Mouse (Mus musculus): ENCODE data around the gene Mon1a. TPM values are rescaled to one million over a fixed set of nuclear protein-coding genes. Genes with fewer than 3 reads are reported as not detected.

Mon1a gene
- polyA plus RNA-seq, 1 experiment from 2014 or later, result 25.2 TPM

Other genes starting within 250 kb of the Mon1a start
- 30.4 and 32.6 TPM in 2 replicates for gene Slc38a3, start 218.6 kb upstream of the Mon1a start, polyA plus RNA-seq (2015; fragmentation: Nextera tagmentation; extraction: Ambion mirVana)
- gene Gnat1, start 208.4 kb upstream of the Mon1a start, polyA plus RNA-seq (2015; fragmentation: Nextera tagmentation; extraction: Ambion mirVana), result 1.2 and 1.4 TPM in 2 replicates
- gene Sema3f, start 177.7 kb upstream of the Mon1a start, polyA plus RNA-seq (2015; fragmentation: Nextera tagmentation; extraction: Ambion mirVana), result 11.0 and 14.9 TPM in 2 replicates
- gene Rbm5, start 117.2 kb upstream of the Mon1a start, polyA plus RNA-seq (2015; fragmentation: Nextera tagmentation; extraction: Ambion mirVana), result 294 and 303 TPM in 2 replicates
- gene Rbm6, start 14.9 kb upstream of the Mon1a start, polyA plus RNA-seq (2015; fragmentation: Nextera tagmentation; extraction: Ambion mirVana), result 115 and 140 TPM in 2 replicates
- gene Mst1r, start 18.7 kb downstream of the Mon1a start, polyA plus RNA-seq (2015; fragmentation: Nextera tagmentation; extraction: Ambion mirVana), result 0.91 and 1.3 TPM in 2 replicates
- not detected in 2 replicates for gene Actl11, start 40.3 kb downstream of the Mon1a start, polyA plus RNA-seq (2015; fragmentation: Nextera tagmentation; extraction: Ambion mirVana)
- 117 and 140 TPM in 2 replicates for gene Camkv, start 47.5 kb downstream of the Mon1a start, polyA plus RNA-seq (2015; fragmentation: Nextera tagmentation; extraction: Ambion mirVana)
- 14.2 and 17.1 TPM in 2 replicates for gene Traip, start 62.0 kb downstream of the Mon1a start, polyA plus RNA-seq (2015; fragmentation: Nextera tagmentation; extraction: Ambion mirVana)
- 3.2 and 3.7 TPM in 2 replicates for gene Uba7, start 87.4 kb downstream of the Mon1a start, polyA plus RNA-seq (2015; fragmentation: Nextera tagmentation; extraction: Ambion mirVana)
- 0.65 and 0.92 TPM in 2 replicates for gene Gm20661, start 94.9 kb downstream of the Mon1a start, polyA plus RNA-seq (2015; fragmentation: Nextera tagmentation; extraction: Ambion mirVana)
- 12.8 and 14.2 TPM in 2 replicates for gene Inka1, start 97.7 kb downstream of the Mon1a start, polyA plus RNA-seq (2015; fragmentation: Nextera tagmentation; extraction: Ambion mirVana)
- 1.2 TPM in 2 replicates for gene Cdhr4, start 104.3 kb downstream of the Mon1a start, polyA plus RNA-seq (2015; fragmentation: Nextera tagmentation; extraction: Ambion mirVana)
- gene Gm20662, start 108.2 kb downstream of the Mon1a start, polyA plus RNA-seq (2015; fragmentation: Nextera tagmentation; extraction: Ambion mirVana), result 0.67 and 1.4 TPM in 2 replicates
- gene Ip6k1, start 114.3 kb downstream of the Mon1a start, polyA plus RNA-seq (2015; fragmentation: Nextera tagmentation; extraction: Ambion mirVana), result 110 and 116 TPM in 2 replicates
- gene Gmppb, start 161.1 kb downstream of the Mon1a start, polyA plus RNA-seq (2015; fragmentation: Nextera tagmentation; extraction: Ambion mirVana), result 19.6 and 21.2 TPM in 2 replicates
- 2.5 and 3.4 TPM in 2 replicates for gene Amigo3, start 165.0 kb downstream of the Mon1a start, polyA plus RNA-seq (2015; fragmentation: Nextera tagmentation; extraction: Ambion mirVana)
- not detected in 2 replicates for gene Mst1, start 192.3 kb downstream of the Mon1a start, polyA plus RNA-seq (2015; fragmentation: Nextera tagmentation; extraction: Ambion mirVana)
- 44.5 and 53.1 TPM in 2 replicates for gene Rnf123, start 195.2 kb downstream of the Mon1a start, polyA plus RNA-seq (2015; fragmentation: Nextera tagmentation; extraction: Ambion mirVana)
- gene Apeh, start 206.5 kb downstream of the Mon1a start, polyA plus RNA-seq (2015; fragmentation: Nextera tagmentation; extraction: Ambion mirVana), result 41.3 and 46.2 TPM in 2 replicates